In genomic region chr5:128805092-128805491, GRCm38 (mm10) we compare ENCODE assay signal across 16 mouse cellular contexts.
"Had no signal": no experiment of that assay in that cellular context is flagged by ENCODE, and none has a peak within 500 bp of the region (broad histone marks: within the 10 kb centered on the region; RNA-seq: fewer than 3 reads in every experiment).

No protein-coding gene starts in this region.

- H3K4me3 ChIP-seq: neural tube, embryonic 13.5 days; neural tube, embryonic 15.5 days; stomach, embryonic 15.5 days had no signal

- DNase-seq: retina, postnatal 1 day; right cerebral cortex, adult 18-20 months; right cerebral cortex, postnatal 14 days; right cerebral cortex, postnatal 25 days; right cerebral cortex, postnatal 4 days; spleen, adult 18-20 months; thymus, adult 18-20 months; thymus, adult 2 months; thymus, postnatal 14 days; thymus, postnatal 25 days; thymus, postnatal 36 days; thymus, postnatal 4 days had no signal

- H3K27ac ChIP-seq: neural tube, embryonic 13.5 days; neural tube, embryonic 15.5 days; stomach, embryonic 15.5 days; stomach, postnatal 0 days had no signal
